Mouse (Mus musculus): ENCODE measurements around the gene Ttll5.

Gene Ttll5

GRCm38 (mm10) chr12:85839371-85840000 lies 15.0 kb downstream of the Ttll5 start:
- no peak for DNase-seq (ENCODE audit: low spot score)

GRCm38 (mm10) chr12:85848164-85848958 lies 23.9 kb downstream of the Ttll5 start:
- DNase-seq (ENCODE audit: low spot score), result peak; percentile 60

DNA sequence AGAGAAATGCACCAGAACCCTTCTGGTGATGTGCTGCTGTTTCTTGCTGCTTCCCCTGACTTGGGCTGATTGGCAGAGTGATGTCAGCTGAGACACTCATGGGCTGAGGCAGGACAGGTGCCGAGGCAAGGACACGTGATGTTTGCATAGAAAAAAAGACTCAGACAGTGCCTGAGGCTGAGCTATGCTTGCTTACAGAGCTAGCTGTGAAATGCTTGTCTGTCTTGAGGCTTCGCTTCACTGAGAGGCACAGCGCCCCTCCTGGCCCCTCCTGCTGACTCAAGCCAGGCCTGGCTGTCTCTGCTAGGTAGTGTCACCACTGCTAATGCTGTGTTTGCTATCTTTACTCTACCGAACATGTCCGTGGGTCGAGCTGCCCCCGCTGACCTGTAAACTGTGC lies 26.2 kb downstream of the Ttll5 start:
- DNase-seq (ENCODE audit: low spot score), result no peak

GRCm38 (mm10) chr12:85853836-85854235 lies 29.4 kb downstream of the Ttll5 start:
- no peak for DNase-seq (ENCODE audit: low spot score)

DNA sequence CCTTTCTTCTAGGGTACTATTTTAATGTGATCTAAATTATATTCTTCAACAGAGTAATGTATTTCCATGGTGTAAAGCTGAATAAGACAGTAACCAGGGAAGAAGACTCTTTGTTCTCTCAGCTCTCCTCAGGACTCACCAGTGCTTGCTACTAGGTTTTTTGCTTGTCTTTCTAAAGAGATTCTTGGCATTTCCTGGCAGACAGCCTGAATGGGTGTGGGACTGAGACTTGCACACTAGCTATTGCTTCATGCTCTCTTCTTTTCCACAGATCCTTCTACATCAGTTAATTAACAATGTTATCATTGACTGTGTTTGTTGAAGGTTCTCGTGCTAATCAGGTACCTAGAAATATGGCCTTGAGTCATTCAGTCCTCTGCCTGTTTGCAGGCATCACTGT lies 29.8 kb downstream of the Ttll5 start:
- DNase-seq (ENCODE audit: low spot score), result peak; percentile 63

GRCm38 (mm10) chr12:85857300-85857699 lies 32.8 kb downstream of the Ttll5 start:
- DNase-seq (ENCODE audit: low spot score), result no peak

- DNase-seq (ENCODE audit: low spot score), result peak; percentile 45
These were observed 34.7 kb downstream of the Ttll5 start for GRCm38 (mm10) chr12:85859111-85859510.

GRCm38 (mm10) chr12:85859511-85860189 lies 35.2 kb downstream of the Ttll5 start:
- peak; percentile 33 for DNase-seq (ENCODE audit: low spot score)

- peak; percentile 28 for DNase-seq (ENCODE audit: low spot score)
These were observed 38.1 kb downstream of the Ttll5 start for GRCm38 (mm10) chr12:85862514-85862913.

DNA sequence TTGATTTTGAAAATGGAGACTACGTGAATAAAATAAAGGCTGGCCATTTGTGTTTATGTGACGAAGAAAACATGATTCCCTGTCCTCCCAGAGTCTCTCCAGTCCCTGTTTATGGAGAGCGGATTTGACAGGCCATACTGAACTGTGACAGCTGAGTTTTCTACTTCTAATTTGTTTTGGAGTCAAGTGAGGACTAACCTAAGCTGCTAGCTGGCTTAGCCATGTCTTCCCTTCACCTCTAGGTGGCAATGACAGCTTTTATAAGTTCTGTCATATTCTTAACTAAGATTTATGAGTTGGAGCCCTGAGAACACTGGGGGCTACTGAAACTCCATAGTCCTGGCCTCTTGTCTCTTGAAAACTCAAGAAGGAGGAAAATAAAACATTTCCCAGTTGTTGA lies 41.1 kb downstream of the Ttll5 start:
- peak; percentile 58 for DNase-seq (ENCODE audit: low spot score)

GRCm38 (mm10) chr12:85866624-85867023 lies 42.2 kb downstream of the Ttll5 start:
- DNase-seq (ENCODE audit: low spot score), result no peak

- DNase-seq (ENCODE audit: low spot score), result no peak
These were observed 42.7 kb downstream of the Ttll5 start for GRCm38 (mm10) chr12:85867125-85867524.

- peak; percentile 86 for DNase-seq (ENCODE audit: low spot score)
These were observed 45.0 kb downstream of the Ttll5 start for GRCm38 (mm10) chr12:85869423-85869822.

- DNase-seq (ENCODE audit: low spot score), result peak; percentile 87
These were observed 55.3 kb downstream of the Ttll5 start for GRCm38 (mm10) chr12:85879631-85880314.

GRCm38 (mm10) chr12:85885024-85885423 lies 60.6 kb downstream of the Ttll5 start:
- no peak for DNase-seq (ENCODE audit: low spot score)

- DNase-seq (ENCODE audit: low spot score), result no peak
These were observed 65.6 kb downstream of the Ttll5 start for GRCm38 (mm10) chr12:85890054-85890453.

GRCm38 (mm10) chr12:85903986-85904385 lies 79.5 kb downstream of the Ttll5 start:
- DNase-seq (ENCODE audit: low spot score), result no peak

DNA sequence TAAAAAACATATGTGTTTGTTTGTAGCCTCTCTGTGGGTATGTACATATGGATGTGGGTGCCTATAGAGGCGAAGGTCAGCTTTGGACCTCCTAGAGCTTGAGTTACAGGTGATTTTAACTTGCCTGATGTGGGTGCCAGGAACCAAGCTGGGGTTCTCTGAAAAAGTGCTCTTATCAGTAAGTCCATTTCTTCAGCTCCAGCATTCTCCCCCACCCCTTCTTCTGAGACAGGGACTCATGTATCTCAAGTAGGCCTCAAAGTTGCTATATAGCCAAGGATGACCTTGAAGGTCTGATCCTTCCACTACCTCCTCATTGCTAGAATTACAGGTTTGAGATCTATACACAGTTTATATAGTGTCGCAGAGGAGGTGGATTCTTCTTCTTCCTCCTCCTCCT lies 81.2 kb downstream of the Ttll5 start:
- no peak for DNase-seq (ENCODE audit: low spot score)

DNA sequence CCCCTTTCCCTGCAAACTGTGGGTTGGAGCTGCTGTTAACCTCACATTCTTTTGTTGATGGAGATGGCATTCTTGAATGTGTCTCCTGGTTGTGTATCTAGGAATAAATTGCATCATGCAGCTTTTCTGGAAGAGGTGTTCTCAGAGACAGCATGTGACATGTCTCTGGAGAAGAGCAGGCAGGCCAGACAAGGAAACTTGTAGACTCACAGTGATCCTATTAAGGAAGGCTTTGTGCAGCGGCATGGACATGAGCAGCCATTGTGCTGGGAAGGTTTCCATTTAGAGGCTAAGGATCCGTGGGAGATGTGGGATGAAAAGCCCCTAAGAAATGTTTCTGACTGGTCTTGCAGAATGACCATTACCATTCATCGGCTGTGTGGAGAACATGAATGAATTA lies 83.4 kb downstream of the Ttll5 start:
- DNase-seq (ENCODE audit: low spot score), result no peak

- DNase-seq (ENCODE audit: low spot score), result no peak
These were observed 86.4 kb downstream of the Ttll5 start for GRCm38 (mm10) chr12:85910811-85911210.

- no peak for DNase-seq (ENCODE audit: low spot score)
These were observed 88.4 kb downstream of the Ttll5 start for GRCm38 (mm10) chr12:85912712-85913504.

DNA sequence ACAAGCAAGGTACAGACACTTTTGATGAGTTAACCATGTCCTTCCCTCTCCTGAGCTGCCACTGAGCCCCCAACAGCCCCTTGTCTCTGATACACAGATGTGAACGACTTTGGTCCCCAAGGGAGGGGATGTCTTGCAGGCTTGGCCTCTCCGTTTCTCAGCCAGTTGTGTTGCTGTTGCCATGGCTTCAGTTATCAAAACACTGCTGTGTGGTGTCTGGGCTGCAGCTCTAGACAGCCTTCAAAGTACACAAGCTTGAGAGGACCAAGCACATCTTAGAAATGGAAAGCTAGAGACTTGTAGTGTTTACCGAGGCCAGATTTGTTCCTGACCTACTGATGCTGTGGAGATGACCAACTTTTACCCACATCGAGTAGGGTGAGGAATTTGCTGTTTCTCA lies 102.4 kb downstream of the Ttll5 start:
- no peak for DNase-seq (ENCODE audit: low spot score)
